Mouse (Mus musculus): ENCODE measurements around the gene Plxna1. TPM values are rescaled to one million over a fixed set of nuclear protein-coding genes. Genes with fewer than 3 reads are reported as not detected.

Plxna1 gene
- total RNA-seq, 1 experiment from 2014 or later, result 14.0 TPM

GRCm38 (mm10) chr6:89378264-89378663, 15.8 kb upstream of the Plxna1 start:
- ATAC-seq (replicated peaks in 1 of 2; ENCODE audit: insufficient read depth in 1 of 2, low FRiP score in 2 of 2, low TSS enrichment in 1 of 2, low read depth in 1 of 2, poor library complexity in 2 of 2, severe bottlenecking in 2 of 2), result no peak

GRCm38 (mm10) chr6:89368812-89369211, 6.4 kb upstream of the Plxna1 start:
- ATAC-seq (replicated peaks in 1 of 2; ENCODE audit: insufficient read depth in 1 of 2, low FRiP score in 2 of 2, low TSS enrichment in 1 of 2, low read depth in 1 of 2, poor library complexity in 2 of 2, severe bottlenecking in 2 of 2), result no peak

GRCm38 (mm10) chr6:89364342-89364741, 1.9 kb upstream of the Plxna1 start:
- peak; percentile 40 to 52; a peak in 3 of 4 replicates for ATAC-seq (replicated peaks in 1 of 2; ENCODE audit: insufficient read depth in 1 of 2, low FRiP score in 2 of 2, low TSS enrichment in 1 of 2, low read depth in 1 of 2, poor library complexity in 2 of 2, severe bottlenecking in 2 of 2)

DNA sequence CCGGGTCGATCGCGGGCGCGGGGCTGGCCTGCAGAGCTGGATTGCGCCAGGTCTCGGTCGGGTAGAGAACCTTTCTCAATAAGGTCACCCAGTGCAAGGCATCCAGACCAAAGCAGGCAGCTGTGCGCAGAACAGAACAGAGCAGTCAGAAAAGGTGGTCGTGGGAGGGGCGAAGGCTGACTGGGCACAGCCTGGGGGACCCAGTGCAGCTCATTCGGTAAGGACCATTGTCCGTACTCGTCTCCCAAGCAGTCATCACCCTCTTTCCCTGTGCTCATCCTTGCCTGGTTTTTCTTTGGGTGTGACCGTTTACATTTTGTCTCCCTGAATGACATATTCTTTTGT, 659 bp upstream of the Plxna1 start:
- no peak for ATAC-seq (replicated peaks in 1 of 2; ENCODE audit: insufficient read depth in 1 of 2, low FRiP score in 2 of 2, low TSS enrichment in 1 of 2, low read depth in 1 of 2, poor library complexity in 2 of 2, severe bottlenecking in 2 of 2)

DNA sequence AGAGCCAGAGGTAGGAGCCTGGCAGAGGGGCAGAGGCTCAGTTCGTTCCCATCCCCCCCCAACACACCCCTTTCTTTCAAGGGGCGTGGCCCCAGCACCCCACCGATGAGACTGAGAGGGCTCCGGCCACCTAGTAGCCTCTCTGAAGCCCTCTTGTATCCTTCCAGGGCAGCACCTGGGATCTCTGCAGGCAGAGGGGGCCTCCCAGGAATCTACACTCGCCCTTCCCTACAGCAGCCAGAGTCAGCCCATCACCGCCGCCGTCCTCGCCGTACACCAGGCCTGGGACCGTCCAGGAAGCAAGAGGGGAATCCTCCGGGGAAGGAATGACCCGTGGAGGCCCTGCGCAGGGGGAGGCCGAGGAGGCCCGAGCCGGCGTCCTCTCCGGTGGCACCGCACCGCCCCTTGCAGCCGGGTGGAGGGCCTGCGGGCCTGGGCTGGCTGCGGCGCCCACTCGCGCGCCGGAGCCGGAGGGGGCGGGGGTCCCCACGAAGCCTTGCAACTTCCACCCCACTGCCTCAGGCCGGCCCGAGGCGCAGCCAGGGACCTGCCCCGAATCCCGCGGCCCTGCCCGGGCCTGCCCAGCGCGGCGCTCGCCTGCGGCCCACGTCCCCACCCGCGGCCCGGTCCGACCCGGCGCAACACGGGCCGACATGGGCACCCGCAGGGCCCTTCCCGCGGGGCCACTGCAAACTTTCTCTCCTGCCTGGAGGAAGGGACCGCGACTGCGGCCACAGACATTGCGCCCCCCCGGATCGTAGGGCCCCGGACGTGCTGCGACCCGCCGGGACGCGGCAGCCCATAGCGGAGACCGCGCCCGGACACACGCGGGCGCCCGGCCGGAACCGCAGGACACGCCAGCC, 771 bp downstream of the Plxna1 start:
- no peak for ATAC-seq (replicated peaks in 1 of 2; ENCODE audit: insufficient read depth in 1 of 2, low FRiP score in 2 of 2, low TSS enrichment in 1 of 2, low read depth in 1 of 2, poor library complexity in 2 of 2, severe bottlenecking in 2 of 2)

DNA sequence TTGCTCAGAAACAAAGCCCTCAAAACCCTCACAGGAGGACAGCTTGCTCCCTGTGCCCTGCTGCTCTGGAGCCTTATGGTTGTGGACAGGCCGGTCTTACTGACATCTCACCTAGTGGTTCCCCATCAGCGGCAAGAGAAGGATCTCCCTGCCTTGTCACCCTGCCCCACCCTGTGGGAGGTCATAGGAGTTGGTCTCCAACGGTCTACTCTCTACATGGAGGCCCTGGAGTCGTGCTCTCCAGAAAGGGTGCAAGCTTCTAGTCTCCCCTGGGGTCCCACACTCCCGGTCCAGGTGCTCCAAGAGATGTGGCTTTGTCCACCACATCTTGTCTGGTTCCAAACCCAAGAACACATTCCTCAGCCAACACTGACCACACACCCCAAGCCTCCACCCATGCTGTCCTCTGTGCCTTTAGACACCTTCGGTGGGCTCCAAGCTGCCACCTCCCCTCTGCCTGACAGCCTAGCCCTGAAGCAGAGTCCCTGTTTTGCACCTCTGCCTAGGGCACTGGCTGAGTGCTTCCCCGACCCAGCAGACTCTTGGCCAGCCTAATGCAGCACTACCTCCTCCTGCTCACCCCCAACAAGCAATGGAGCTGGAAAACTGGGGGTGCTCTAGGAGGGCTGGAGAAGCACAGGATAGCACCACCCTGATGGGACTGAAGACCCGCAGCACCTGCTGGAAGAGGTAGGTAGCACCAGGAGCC, 1.6 kb downstream of the Plxna1 start:
- no peak for ATAC-seq (replicated peaks in 1 of 2; ENCODE audit: insufficient read depth in 1 of 2, low FRiP score in 2 of 2, low TSS enrichment in 1 of 2, low read depth in 1 of 2, poor library complexity in 2 of 2, severe bottlenecking in 2 of 2)

DNA sequence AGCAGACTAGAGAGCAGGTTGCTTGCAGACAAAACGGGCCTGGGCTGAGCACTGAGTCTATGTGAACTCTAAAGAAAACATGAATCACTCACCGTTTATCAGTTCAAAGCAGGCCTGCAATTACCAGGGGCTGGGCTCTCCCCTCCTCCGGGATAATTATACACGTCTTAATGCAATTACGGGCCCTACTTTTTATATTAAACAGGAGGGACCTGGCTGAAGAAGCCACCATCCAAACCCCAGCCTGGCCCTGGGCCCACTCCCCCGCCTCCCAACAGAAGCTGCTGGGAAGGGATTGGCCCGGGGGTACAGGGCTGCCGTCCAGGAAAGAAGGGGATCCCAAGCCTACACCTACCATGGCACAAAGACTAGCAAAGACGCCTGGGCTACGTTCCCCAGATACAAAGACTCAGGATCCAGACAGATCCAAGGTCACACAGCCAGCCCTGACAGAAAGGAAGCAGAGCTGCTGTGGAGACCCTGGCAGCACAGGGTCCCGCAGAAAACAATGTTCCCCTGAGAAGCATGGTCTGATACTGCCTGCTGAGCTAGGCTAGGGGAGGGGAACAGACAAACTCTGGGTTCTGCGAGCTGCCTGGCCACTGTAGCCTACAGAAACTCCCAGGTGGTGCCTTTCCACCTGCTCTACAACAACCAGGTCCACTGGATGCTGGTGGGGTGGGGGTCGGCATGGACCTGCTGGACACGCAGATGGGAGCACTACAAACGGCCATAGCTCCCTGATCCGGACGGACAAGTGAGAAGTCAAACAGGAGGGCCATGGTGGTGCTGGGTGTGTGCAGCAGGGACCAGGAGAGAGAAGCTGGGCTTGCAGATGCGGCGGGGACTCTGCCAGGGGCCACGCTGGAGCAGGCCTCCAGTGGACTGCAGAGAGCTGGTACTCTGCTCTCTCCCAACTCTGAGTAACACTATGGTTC, 2.4 kb downstream of the Plxna1 start:
- ATAC-seq (replicated peaks in 1 of 2; ENCODE audit: insufficient read depth in 1 of 2, low FRiP score in 2 of 2, low TSS enrichment in 1 of 2, low read depth in 1 of 2, poor library complexity in 2 of 2, severe bottlenecking in 2 of 2), result no peak

DNA sequence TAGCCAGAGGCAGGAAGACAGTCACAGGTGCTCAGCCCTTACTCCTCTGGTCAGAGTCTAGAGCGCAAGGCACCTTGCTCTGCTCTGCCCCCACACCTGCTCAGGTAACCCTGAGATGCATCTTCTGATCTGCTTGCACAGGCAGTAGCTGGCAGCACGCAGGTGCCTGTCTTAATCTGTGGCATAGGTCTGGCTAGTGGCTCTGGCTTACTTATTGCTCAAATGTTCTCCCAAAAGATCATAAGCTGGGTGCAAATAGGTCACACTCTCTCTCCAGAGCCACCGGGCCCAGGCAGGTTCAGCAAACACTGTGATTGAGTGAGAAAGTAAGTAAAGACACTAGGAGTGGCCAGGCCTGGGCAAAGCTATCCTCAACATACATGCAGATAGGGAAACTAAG, 3.2 kb downstream of the Plxna1 start:
- no peak for ATAC-seq (replicated peaks in 1 of 2; ENCODE audit: insufficient read depth in 1 of 2, low FRiP score in 2 of 2, low TSS enrichment in 1 of 2, low read depth in 1 of 2, poor library complexity in 2 of 2, severe bottlenecking in 2 of 2)

- ATAC-seq (replicated peaks in 1 of 2; ENCODE audit: insufficient read depth in 1 of 2, low FRiP score in 2 of 2, low TSS enrichment in 1 of 2, low read depth in 1 of 2, poor library complexity in 2 of 2, severe bottlenecking in 2 of 2), result no peak
These were observed 6.8 kb downstream of the Plxna1 start for GRCm38 (mm10) chr6:89355661-89356060.

DNA sequence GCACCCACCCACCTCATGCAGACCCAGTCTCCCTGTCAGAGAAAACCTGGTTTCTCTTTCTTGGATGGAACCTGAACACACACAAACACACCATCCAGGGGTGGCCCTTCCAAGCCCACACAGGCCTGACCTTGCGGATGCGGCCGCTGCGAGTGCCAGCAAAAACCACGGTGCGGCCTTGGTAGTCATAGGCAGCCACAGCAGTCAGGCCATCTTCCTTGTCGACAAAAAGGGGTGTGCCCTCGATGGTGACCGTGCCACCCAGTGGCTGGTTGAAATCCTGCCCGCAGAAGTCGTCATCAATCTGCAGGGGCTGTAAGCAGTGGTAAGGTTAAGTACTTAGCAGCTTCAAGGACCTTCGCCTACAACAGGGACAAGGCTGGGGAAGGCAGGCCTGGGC, 7.7 kb downstream of the Plxna1 start:
- ATAC-seq (replicated peaks in 1 of 2; ENCODE audit: insufficient read depth in 1 of 2, low FRiP score in 2 of 2, low TSS enrichment in 1 of 2, low read depth in 1 of 2, poor library complexity in 2 of 2, severe bottlenecking in 2 of 2), result no peak

DNA sequence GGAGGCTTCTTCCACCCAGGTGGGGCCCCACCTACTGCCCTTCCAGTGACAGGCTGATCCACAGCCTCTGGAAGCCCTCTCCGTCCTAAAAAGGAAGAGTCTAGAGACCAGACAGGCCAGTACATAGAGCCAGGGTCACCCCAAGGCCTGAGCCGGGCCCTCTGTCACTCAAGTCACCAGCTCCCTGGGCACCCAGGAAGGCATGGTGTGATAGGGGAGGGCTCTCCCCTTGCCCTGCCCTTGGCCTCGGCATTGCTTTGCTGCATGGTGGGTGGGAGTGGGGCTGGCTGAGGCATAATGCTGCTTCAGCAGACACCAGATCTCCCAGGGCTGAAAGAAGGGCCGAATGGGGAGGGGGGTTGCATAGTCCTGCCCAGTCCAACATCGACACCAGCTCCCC, 8.3 kb downstream of the Plxna1 start:
- ATAC-seq (replicated peaks in 1 of 2; ENCODE audit: insufficient read depth in 1 of 2, low FRiP score in 2 of 2, low TSS enrichment in 1 of 2, low read depth in 1 of 2, poor library complexity in 2 of 2, severe bottlenecking in 2 of 2), result no peak

DNA sequence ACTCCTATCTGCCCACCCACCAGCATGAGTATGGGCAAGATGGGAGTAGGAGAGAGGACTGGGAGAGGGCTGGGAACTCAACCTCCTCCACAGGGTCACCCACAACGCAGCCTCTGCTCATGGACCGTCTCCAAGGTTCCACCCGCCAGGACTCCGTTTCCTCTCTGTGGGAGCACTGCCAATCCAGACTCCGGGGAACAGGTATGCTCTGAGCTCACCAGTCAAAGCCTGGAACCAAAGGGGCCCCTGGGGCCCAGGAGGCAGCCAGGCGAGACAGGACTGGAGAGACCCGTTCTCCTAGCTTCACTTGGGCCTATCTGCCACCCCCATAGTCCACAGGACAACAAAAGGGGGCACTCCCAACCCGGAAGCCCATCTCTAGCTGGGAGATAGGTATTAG, 9.3 kb downstream of the Plxna1 start:
- no peak for ATAC-seq (replicated peaks in 1 of 2; ENCODE audit: insufficient read depth in 1 of 2, low FRiP score in 2 of 2, low TSS enrichment in 1 of 2, low read depth in 1 of 2, poor library complexity in 2 of 2, severe bottlenecking in 2 of 2)

GRCm38 (mm10) chr6:89351441-89352137, 10.8 kb downstream of the Plxna1 start:
- ATAC-seq (replicated peaks in 1 of 2; ENCODE audit: insufficient read depth in 1 of 2, low FRiP score in 2 of 2, low TSS enrichment in 1 of 2, low read depth in 1 of 2, poor library complexity in 2 of 2, severe bottlenecking in 2 of 2), result no peak

GRCm38 (mm10) chr6:89350520-89350919, 11.9 kb downstream of the Plxna1 start:
- no peak for ATAC-seq (replicated peaks in 1 of 2; ENCODE audit: insufficient read depth in 1 of 2, low FRiP score in 2 of 2, low TSS enrichment in 1 of 2, low read depth in 1 of 2, poor library complexity in 2 of 2, severe bottlenecking in 2 of 2)

- ATAC-seq (replicated peaks in 1 of 2; ENCODE audit: insufficient read depth in 1 of 2, low FRiP score in 2 of 2, low TSS enrichment in 1 of 2, low read depth in 1 of 2, poor library complexity in 2 of 2, severe bottlenecking in 2 of 2), result no peak
These were observed 12.3 kb downstream of the Plxna1 start for GRCm38 (mm10) chr6:89350037-89350515.

DNA sequence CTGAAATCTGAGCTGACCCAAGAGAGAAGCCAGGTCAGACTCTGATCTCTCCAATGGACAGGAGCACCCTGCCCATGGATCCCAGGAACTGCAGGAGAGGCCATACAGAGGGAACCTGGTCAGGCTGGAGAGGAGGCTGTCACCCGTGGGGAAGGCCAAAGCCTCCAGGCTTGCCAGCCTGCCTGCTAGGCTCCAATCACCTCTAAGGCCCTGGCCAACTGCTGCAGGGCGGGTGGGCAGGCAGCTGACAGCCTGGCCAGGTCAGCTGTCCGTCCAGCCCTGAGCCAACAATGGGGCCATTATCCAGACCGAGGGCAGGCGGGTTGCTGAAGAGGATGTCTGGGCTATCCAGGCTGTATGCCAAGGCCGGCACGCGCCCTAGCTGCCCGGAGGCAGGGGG, 14.1 kb downstream of the Plxna1 start:
- no peak for ATAC-seq (replicated peaks in 1 of 2; ENCODE audit: insufficient read depth in 1 of 2, low FRiP score in 2 of 2, low TSS enrichment in 1 of 2, low read depth in 1 of 2, poor library complexity in 2 of 2, severe bottlenecking in 2 of 2)

DNA sequence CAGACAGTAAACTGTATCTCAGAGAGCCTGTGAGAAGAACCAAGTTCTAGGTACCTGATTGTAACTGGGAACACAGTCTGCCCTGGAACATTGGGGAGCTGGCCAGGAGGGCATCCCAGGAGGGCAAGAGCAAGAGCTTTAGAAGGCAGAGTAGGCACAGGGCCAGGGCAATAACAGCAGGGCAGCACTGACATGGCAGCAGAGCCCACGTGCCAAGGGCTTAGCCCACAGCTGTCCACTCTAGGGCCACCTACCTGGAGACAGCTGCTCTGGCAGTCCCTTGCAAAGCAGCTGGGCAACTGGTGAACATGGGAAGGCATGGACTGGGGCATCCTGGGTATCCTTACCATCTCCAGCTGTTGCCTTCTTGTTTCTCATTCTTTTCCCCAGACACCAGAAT, 14.6 kb downstream of the Plxna1 start:
- ATAC-seq (replicated peaks in 1 of 2; ENCODE audit: insufficient read depth in 1 of 2, low FRiP score in 2 of 2, low TSS enrichment in 1 of 2, low read depth in 1 of 2, poor library complexity in 2 of 2, severe bottlenecking in 2 of 2), result no peak

Data from hematopoietic stem cell, adult 5-6 weeks (primary cell).